Mouse (Mus musculus) skeletal muscle tissue, adult 2 months (tissue): ENCODE data around the gene Tas2r134.

Experiments used
- DNase-seq: peaks from one replicate; pipeline ENCODE4 v3.0.0-alpha.2; 2012; ENCODE audit warnings: low read depth, low spot score

The Tas2r134 gene

DNA sequence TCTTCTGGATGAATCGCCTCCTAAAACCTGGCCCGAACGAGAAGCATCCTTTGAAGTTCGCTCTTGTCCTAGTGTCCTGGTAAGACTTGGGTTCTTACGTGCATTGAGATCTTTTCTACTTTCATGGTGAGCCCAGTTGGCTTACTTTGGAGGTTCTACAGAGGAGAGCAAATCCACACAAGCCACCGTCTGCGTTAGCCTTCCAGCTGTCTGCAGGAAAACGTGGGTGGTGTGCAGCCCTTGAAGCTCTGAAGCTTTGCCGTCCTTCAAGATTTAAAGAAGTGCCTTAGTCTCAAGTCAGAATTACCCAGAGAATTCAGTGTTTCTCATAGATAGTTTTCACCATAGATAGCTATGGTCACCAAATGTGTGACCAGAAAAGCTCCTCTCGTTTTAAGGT lies 24.8 kb downstream of the Tas2r134 start:
- no peak for DNase-seq

- no peak for DNase-seq
Observed at GRCm38 (mm10) chr2:51657684-51658083, 30.4 kb downstream of the Tas2r134 start.

DNA sequence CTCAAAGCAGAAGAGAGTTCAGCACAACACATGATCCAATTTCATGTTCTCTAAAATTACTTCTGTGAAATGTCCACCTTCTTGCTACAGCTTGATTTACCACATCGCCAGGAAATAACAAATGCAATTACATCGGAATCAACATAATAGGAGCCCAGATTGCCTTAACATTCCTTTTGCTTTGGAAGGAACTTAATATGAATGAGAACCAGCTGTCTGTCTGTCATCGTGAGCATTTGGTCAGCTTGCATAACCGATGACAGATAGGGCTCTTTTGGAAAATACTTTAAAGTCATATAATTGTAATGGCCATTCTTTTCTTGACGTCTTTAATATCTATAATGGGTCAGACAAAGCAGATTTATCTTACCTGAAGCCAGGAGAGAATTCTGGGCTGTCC lies 31.0 kb downstream of the Tas2r134 start:
- no peak for DNase-seq

DNA sequence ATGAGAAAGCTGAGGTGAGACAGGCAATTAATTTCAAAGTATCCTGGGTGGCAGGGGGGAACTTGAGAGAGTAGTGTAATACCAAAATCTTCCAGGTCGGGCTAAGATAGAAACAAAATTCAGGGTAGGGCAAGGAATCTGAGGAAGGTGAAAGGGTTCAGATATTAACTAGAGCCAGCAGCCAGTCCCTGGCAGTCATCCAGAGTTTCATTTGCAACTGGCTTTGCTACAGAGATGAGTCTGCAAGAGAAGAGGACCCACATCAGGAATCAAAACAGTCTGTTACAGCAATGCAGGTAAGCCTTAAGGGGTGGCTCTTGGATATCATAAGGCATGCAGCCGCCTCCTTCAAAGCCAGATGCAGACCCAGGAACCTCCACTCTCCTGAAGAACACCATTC lies 47.0 kb downstream of the Tas2r134 start:
- no peak for DNase-seq
